Mouse (Mus musculus) liver, embryonic 14.5 days (tissue): Measurements from ENCODE around the gene Myo1a.

Source experiments
- CTCF ChIP-seq: IDR thresholded peaks from 2 replicates; pipeline ENCODE4 v1.5.1; 2016; ENCODE audit warnings: antibody characterized with exemption, low read depth, control low read depth
- EP300 ChIP-seq: IDR thresholded peaks from 2 replicates; pipeline ENCODE4 v1.6.1; 2016; ENCODE audit warnings: antibody characterized with exemption, low read depth

DNA sequence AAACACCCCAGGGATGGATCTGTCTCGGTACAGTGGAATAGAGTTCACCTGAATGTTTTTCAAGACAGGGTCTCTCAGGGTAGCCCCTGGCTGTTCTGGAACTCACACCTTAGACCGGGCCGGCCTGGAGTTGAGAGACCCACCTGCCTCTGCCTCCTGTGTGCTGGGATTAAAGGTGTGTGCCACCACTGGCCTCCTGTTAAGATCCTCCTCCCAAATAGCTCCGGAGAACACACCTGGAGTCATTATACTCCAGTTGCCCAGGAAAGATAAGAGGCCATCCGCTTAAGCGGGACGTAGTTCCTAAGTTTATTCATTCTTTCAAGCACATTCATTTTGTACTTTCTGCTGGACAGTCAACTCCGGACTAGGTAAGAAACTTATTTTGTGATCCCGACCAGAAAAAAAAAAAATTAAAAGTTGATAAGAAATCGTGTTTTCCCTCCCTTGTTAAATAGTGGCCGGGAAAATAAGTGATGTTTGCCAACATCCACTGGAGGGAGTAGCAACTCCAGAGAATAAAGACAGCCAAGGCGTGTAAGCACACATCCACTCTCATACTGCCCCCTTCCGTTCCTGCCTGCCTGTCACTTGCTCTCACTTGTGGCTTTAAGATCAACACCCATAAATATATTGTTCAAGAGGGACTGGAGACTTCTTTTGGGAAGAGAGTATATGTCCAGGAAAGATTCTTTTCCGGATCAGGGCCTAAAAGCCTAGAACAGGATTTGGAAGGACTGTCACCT lies 27.2 kb upstream of the Myo1a start:
- TF ChIP-seq CTCF (peak; percentile 87), EP300 (no peak)
